Mouse (Mus musculus): ENCODE data around the gene Lin7a. TPM values are rescaled to one million over a fixed set of nuclear protein-coding genes. Genes with fewer than 3 reads are reported as not detected.

Lin7a gene
- polyA plus RNA-seq, 1 experiment, result 0.19 TPM

- no peaks in the 10 kb centered on the region for H3K36me3 ChIP-seq (ENCODE audit: control insufficient read depth, insufficient read depth)
- TF ChIP-seq FOSL1 (IDR thresholded peaks at IDR 0.05; ENCODE audit: insufficient read depth, low read length, poor library complexity, severe bottlenecking) (no peak), CEBPB (IDR thresholded peaks at IDR 0.05; ENCODE audit: low read depth) (no peak), MYOD1 (IDR thresholded peaks at IDR 0.05; ENCODE audit: control insufficient read depth, insufficient read length, low read depth) (no peak), CTCF (IDR thresholded peaks at IDR 0.05; ENCODE audit: control insufficient read depth, insufficient read depth, insufficient read length) (no peak), MYOG (IDR thresholded peaks at IDR 0.05; ENCODE audit: control insufficient read depth, extremely low read depth, insufficient read length) (no peak), MAX (IDR thresholded peaks at IDR 0.05) (no peak), USF1 (IDR thresholded peaks at IDR 0.05; ENCODE audit: low read depth) (no peak)
Measured at GRCm38 (mm10) chr10:107233221-107233620, 38.3 kb upstream of the Lin7a start.

GRCm38 (mm10) chr10:107233825-107234224 lies 37.7 kb upstream of the Lin7a start:
- TF ChIP-seq CEBPB (IDR thresholded peaks at IDR 0.05; ENCODE audit: low read depth) (no peak), CTCF (IDR thresholded peaks at IDR 0.05; ENCODE audit: control insufficient read depth, insufficient read depth, insufficient read length) (no peak), FOSL1 (IDR thresholded peaks at IDR 0.05; ENCODE audit: insufficient read depth, low read length, poor library complexity, severe bottlenecking) (no peak), MAX (IDR thresholded peaks at IDR 0.05) (no peak), MYOG (IDR thresholded peaks at IDR 0.05; ENCODE audit: control insufficient read depth, extremely low read depth, insufficient read length) (no peak), USF1 (IDR thresholded peaks at IDR 0.05; ENCODE audit: low read depth) (no peak), MYOD1 (IDR thresholded peaks at IDR 0.05; ENCODE audit: control insufficient read depth, insufficient read length, low read depth) (no peak)
- Histone ChIP-seq H3K79me3 (ENCODE audit: low read depth) (no peaks in the 10 kb centered on the region), H3K27me3 (ENCODE audit: control insufficient read depth, insufficient read depth, insufficient read length) (no peaks in the 10 kb centered on the region), H3K79me2 (ENCODE audit: control insufficient read depth, insufficient read depth) (no peaks in the 10 kb centered on the region), H3K36me3 (ENCODE audit: control insufficient read depth, insufficient read depth) (no peaks in the 10 kb centered on the region), H3ac (ENCODE audit: control insufficient read depth, insufficient read length, low read depth) (no peak overlapping the region), H3K4me3 (ENCODE audit: insufficient read depth, poor library complexity, severe bottlenecking) (no peak overlapping the region)

More at GRCm38 (mm10) chr10:107233221-107233620, 38.3 kb upstream of the Lin7a start:
- no peak overlapping the region for H3K4me3 ChIP-seq (ENCODE audit: insufficient read depth, poor library complexity, severe bottlenecking)
- H3K27me3 ChIP-seq (ENCODE audit: control insufficient read depth, insufficient read depth, insufficient read length), result no peaks in the 10 kb centered on the region
- no peaks in the 10 kb centered on the region for H3K79me2 ChIP-seq (ENCODE audit: control insufficient read depth, insufficient read depth)
- H3ac ChIP-seq (ENCODE audit: control insufficient read depth, insufficient read length, low read depth), result no peak overlapping the region
- no peaks in the 10 kb centered on the region for H3K79me3 ChIP-seq (ENCODE audit: low read depth)

DNA sequence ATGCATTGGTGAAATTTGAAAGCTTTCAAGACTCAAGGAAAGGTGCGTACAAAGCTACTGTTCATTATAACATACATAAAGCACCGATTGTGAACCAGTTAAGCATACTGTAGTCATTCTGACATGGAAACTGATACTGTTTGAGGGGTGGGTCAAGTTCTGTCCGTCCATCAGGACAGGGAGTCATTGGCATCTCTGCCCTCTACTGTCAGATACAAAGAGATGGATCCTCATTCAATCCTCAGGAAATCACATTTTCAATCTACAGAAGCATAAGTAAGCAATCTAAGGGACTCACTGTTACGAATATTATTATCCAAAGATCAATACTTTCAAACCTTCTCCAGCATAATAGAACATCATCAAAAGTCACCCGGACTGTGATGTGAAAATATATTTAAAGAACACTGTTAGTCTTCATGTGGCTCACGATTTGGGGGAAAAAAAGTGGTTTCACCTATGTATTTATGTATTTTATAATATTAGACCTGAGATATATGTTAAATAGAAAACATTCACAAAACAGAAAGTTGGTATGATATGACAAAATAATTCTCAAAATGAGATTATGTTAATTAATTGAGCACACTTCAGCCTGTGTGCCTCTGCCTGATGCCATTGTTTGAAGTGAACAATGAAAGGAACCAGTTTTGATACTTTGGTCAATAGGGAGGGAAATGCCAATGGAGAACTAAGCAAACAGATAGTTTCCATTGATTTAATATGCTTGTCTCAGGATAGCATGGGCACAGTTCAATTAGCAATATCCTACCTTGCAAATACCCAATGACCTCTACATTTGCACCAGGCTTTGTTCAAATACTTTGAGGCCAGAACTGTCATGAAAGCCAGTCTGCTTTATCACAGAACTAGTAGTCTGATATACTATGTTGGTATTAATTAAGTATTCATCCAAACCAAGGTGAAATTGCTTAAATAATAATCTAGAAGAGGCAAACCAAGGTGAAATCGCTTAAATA lies 36.8 kb upstream of the Lin7a start:
- no peak for TF ChIP-seq CEBPB (IDR thresholded peaks at IDR 0.05; ENCODE audit: low read depth)
- H3K79me3 ChIP-seq (ENCODE audit: low read depth), result no peaks in the 10 kb centered on the region
- no peak overlapping the region for H3K4me3 ChIP-seq (ENCODE audit: insufficient read depth, poor library complexity, severe bottlenecking)
- no peak overlapping the region for H3ac ChIP-seq (ENCODE audit: control insufficient read depth, insufficient read length, low read depth)
- no peaks in the 10 kb centered on the region for H3K27me3 ChIP-seq (ENCODE audit: control insufficient read depth, insufficient read depth, insufficient read length)
- no peaks in the 10 kb centered on the region for H3K79me2 ChIP-seq (ENCODE audit: control insufficient read depth, insufficient read depth)
- no peaks in the 10 kb centered on the region for H3K36me3 ChIP-seq (ENCODE audit: control insufficient read depth, insufficient read depth)

GRCm38 (mm10) chr10:107235496-107235895 lies 36.0 kb upstream of the Lin7a start:
- Histone ChIP-seq H3K79me3 (ENCODE audit: low read depth) (no peaks in the 10 kb centered on the region), H3K79me2 (ENCODE audit: control insufficient read depth, insufficient read depth) (no peaks in the 10 kb centered on the region)
- no peak for TF ChIP-seq MAX (IDR thresholded peaks at IDR 0.05)
- no peak for TF ChIP-seq MYOD1 (IDR thresholded peaks at IDR 0.05; ENCODE audit: control insufficient read depth, insufficient read length, low read depth)
- no peak for TF ChIP-seq FOSL1 (IDR thresholded peaks at IDR 0.05; ENCODE audit: insufficient read depth, low read length, poor library complexity, severe bottlenecking)
- no peak for TF ChIP-seq CEBPB (IDR thresholded peaks at IDR 0.05; ENCODE audit: low read depth)
- no peak for TF ChIP-seq CTCF (IDR thresholded peaks at IDR 0.05; ENCODE audit: control insufficient read depth, insufficient read depth, insufficient read length)
- TF ChIP-seq USF1 (IDR thresholded peaks at IDR 0.05; ENCODE audit: low read depth), result no peak
- no peak for TF ChIP-seq MYOG (IDR thresholded peaks at IDR 0.05; ENCODE audit: control insufficient read depth, extremely low read depth, insufficient read length)

GRCm38 (mm10) chr10:107236211-107236610 lies 35.3 kb upstream of the Lin7a start:
- Histone ChIP-seq H3ac (ENCODE audit: control insufficient read depth, insufficient read length, low read depth) (no peak overlapping the region), H3K36me3 (ENCODE audit: control insufficient read depth, insufficient read depth) (no peaks in the 10 kb centered on the region), H3K79me2 (ENCODE audit: control insufficient read depth, insufficient read depth) (no peaks in the 10 kb centered on the region), H3K79me3 (ENCODE audit: low read depth) (no peaks in the 10 kb centered on the region), H3K27me3 (ENCODE audit: control insufficient read depth, insufficient read depth, insufficient read length) (no peaks in the 10 kb centered on the region), H3K4me3 (ENCODE audit: insufficient read depth, poor library complexity, severe bottlenecking) (no peak overlapping the region)
- TF ChIP-seq MAX (IDR thresholded peaks at IDR 0.05), result no peak
- TF ChIP-seq MYOD1 (IDR thresholded peaks at IDR 0.05; ENCODE audit: control insufficient read depth, insufficient read length, low read depth), result no peak
- no peak for TF ChIP-seq FOSL1 (IDR thresholded peaks at IDR 0.05; ENCODE audit: insufficient read depth, low read length, poor library complexity, severe bottlenecking)
- no peak for TF ChIP-seq CTCF (IDR thresholded peaks at IDR 0.05; ENCODE audit: control insufficient read depth, insufficient read depth, insufficient read length)
- TF ChIP-seq MYOG (IDR thresholded peaks at IDR 0.05; ENCODE audit: control insufficient read depth, extremely low read depth, insufficient read length), result no peak
- TF ChIP-seq USF1 (IDR thresholded peaks at IDR 0.05; ENCODE audit: low read depth), result no peak
- no peak for TF ChIP-seq CEBPB (IDR thresholded peaks at IDR 0.05; ENCODE audit: low read depth)

More at GRCm38 (mm10) chr10:107235496-107235895, 36.0 kb upstream of the Lin7a start:
- no peak overlapping the region for H3ac ChIP-seq (ENCODE audit: control insufficient read depth, insufficient read length, low read depth)
- no peaks in the 10 kb centered on the region for H3K27me3 ChIP-seq (ENCODE audit: control insufficient read depth, insufficient read depth, insufficient read length)
- no peak overlapping the region for H3K4me3 ChIP-seq (ENCODE audit: insufficient read depth, poor library complexity, severe bottlenecking)
- no peaks in the 10 kb centered on the region for H3K36me3 ChIP-seq (ENCODE audit: control insufficient read depth, insufficient read depth)

All from C2C12 (cell line).